Mouse (Mus musculus) urinary bladder, adult 18-20 months (tissue): Measurements from ENCODE around the gene Gm9821.

ENCODE experiments used
- DNase-seq, 2 experiments: peaks; one replicate each; pipeline ENCODE4 v3.0.0; 2022; ENCODE audit warnings: low spot score in 2 of 2, mixed read lengths in 2 of 2

Gene Gm9821

DNA sequence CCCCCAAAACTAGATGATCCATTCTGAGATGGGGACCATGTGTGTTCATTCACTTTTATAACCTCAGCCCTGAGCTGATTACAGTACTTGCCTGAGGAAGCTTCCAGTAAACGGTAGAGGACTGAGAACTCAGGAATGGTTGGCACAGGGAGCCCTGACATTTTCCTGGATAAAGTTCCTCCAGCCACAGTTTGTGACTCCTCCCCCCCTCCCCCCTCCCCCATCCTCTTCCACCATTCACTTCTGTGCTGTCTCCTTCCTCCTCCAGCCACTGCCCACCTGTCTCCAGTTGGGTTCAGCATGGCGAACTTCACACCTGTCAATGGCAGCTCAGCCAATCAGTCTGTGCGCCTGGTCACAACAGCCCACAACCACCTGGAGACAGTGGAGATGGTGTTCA, 18.6 kb upstream of the Gm9821 start, which contains the start of gene Chrm4:
Gene Chrm4 (plus strand): TSS at position 301 of the 400 bp plus-strand sequence.
- DNase-seq = no peak

- DNase-seq = peak in 1 of 2 experiments; percentile 38
Observed at GRCm38 (mm10) chr2:91927826-91928533, 17.5 kb upstream of the Gm9821 start.

DNA sequence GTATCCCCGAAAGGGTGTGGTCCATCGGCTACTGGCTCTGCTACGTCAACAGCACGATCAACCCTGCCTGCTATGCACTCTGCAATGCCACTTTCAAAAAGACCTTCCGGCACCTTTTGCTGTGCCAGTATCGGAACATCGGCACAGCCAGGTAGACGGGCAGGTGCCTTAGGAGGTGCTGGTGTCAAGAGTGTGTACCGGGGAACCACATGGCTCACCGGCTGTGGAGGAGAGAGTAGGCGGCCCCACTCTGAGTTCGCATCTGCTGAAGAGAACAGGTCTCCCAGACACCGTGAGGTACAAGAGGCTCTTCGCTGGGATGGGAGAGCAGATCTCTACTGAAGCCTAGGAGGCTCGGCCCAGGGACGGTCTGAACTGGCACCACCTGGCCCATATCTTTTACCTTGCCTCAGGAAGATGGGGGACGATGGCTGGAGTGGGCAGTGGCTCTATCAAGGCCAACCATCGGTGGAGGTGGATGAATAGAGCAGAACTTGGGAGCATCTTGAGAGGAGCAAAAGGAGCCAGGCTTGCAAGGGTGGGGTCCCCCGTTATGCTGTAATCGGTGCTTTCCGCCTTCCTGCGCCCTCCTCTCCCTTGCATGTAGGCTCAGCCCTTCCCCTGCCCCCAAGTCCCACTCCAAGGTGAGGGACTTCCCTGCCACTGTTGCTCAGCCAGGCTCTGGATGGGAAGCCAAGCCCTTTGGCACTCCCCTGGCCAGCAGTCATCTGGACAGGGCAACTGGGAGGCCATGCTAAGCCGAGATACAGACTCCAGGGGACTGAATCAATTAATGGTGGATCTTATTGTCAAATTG, 16.8 kb upstream of the Gm9821 start:
- no peak for DNase-seq

GRCm38 (mm10) chr2:91929455-91929854, 16.0 kb upstream of the Gm9821 start:
- no peak for DNase-seq

- DNase-seq = no peak
Observed at GRCm38 (mm10) chr2:91929936-91930335, 15.6 kb upstream of the Gm9821 start.

DNA sequence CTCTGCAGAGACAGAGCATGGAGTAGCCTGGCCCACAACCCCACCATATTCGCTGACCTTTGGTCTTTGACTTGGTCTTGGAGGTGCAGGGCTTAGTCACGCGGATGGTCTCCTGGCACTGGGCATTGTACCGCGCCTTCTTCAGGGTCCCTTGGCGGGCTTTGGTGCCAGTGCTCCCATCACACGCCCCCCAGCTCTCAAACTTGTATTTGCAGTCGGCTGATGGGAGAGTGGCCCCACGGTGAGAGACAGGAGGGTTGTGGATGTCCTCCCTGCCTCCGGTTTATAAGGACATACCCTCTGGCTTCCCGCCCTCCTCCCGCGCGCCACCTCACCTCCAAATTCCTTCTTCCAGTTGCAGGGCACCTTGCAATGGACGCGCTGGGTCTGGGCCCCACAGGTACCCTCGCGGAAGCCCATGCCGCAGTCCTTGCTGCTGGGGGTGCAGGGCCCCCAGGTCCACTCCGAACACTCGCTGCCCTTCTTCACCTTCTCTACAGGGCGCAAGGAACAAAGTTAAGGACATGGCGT, 14.7 kb upstream of the Gm9821 start:
- DNase-seq = no peak

- no peak for DNase-seq
Observed at GRCm38 (mm10) chr2:91931328-91932159, 14.0 kb upstream of the Gm9821 start.

DNA sequence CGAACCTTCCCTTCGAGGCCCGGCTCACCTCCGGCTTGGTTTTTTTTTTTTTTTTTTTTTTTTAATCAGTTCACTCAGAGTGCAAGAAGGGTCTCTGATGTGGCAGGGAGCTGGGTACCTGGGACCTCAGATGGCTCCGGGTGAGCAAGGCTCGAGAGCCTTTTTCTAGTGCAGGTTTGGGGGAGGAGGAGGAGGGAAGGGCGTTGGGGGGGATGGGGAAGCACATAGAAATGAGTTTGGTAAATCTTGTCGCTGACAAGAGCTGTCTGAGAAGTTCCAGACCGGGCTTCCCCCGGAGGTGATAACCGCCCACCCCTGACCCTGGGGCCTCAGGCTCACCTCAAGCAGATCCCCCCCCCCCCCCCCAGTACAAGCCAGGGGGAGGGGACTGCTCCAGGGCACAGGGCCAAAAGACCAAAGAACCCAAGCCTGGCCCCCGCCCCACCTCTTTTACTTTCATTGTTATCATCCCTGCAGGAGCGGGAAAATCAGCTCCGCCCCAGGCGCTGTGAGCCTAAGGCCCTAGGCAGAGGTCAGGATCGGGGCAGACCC, 13.3 kb upstream of the Gm9821 start, which contains the start of gene Mdk:
Gene Mdk (minus strand): TSS at position 138 of the 552 bp plus-strand sequence.
- DNase-seq = no peak

GRCm38 (mm10) chr2:91932737-91933350, 12.7 kb upstream of the Gm9821 start:
- no peak for DNase-seq

DNA sequence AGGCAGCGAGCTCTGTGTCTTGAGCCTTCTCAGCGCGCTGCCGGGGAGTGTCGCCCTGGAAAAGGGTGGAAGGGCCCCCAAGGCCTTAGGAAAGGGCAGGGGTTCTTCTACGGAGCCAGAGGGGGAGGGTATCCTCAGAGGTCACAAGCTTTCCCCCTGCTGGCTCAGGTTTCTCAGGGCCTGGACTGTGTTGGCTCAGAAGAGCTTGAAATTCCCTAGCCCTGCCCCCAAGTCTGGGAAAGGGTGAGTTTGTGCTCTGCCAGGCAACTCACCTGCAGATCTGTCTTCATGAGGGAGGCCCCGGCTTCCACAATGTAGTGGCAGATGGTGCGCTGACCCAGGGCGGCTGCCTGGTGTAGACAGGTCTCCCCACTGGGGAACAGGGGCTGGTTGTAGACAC, 12.0 kb upstream of the Gm9821 start:
- DNase-seq = no peak

DNA sequence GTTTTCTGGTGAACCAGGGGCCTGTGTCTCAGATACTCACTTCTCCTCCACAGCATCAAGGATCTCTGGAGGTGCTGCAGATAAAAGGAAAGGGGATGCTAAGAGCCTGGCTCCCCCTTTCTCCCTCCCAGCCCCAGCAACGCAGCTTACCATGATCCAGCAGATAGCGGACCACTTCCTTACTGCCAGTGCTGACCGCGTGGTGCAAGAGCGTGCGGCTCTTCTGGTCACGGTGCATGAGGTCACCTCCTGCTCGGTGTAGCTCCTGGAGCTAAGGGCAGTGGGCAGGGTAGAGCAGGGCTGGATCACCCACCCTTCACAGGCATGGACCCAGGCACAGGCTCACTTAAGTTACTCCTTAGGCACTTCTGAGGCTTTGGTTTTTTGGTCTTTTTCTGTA, 11.5 kb upstream of the Gm9821 start:
- DNase-seq = no peak

- no peak for DNase-seq
Observed at GRCm38 (mm10) chr2:91934826-91935525, 10.5 kb upstream of the Gm9821 start.

GRCm38 (mm10) chr2:91936154-91936553, 9.3 kb upstream of the Gm9821 start:
- no peak for DNase-seq

DNA sequence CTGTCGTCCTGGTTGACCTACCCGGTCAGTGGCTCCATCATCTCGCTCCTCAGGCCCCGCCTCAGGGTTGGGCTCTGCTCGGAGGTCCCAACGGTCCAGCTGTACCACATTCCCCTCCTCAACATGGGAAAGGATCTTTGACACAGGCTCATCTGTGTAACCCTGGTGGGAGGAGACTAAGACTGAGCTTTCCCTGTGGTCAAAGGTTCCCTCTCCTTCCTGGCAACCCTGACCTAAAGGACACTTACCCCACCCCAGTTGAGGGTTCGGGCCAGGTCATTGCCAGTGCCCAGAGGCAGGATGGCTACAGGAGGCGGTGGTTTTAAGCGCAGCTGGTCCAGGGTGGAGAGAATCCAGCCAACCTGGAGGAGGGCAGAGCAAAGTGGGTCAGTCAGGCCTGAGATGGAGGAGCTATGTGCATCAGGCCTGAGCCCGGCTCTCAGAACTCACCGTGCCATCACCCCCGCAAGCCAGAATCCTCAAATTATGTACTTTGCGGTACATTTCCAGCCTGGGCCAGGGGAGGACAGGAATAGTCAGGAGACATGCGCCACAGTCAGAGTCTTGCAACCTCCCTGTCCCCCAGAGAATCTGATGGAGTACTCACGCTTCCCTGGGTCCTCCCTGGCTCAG, 6.1 kb upstream of the Gm9821 start:
- no peak for DNase-seq

- DNase-seq = no peak
Observed at GRCm38 (mm10) chr2:91942356-91942755, 3.1 kb upstream of the Gm9821 start.

GRCm38 (mm10) chr2:91944170-91944950, 1.1 kb upstream of the Gm9821 start:
- peak in 1 of 2 experiments; percentile 60 for DNase-seq

DNA sequence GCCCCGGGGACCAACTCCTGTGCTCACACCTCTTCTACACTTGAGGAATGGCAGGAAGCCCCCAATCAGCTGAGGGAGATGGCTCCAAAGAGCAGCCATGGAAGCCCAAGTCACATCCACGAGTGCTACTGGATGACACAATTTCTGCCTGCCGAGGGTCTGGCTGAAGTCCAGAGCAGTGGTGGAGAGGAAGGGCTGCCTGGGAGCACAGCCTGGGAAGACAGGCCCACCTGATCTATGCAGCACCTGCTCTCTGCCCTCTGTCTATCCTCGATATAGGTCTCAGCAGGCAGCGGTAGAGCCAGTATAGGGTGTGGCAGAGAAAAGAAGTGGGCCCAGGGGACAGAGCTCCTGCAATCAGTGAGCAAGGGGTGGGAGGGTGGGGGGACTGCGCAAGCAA, 1.3 kb downstream of the Gm9821 start:
- DNase-seq = no peak

DNA sequence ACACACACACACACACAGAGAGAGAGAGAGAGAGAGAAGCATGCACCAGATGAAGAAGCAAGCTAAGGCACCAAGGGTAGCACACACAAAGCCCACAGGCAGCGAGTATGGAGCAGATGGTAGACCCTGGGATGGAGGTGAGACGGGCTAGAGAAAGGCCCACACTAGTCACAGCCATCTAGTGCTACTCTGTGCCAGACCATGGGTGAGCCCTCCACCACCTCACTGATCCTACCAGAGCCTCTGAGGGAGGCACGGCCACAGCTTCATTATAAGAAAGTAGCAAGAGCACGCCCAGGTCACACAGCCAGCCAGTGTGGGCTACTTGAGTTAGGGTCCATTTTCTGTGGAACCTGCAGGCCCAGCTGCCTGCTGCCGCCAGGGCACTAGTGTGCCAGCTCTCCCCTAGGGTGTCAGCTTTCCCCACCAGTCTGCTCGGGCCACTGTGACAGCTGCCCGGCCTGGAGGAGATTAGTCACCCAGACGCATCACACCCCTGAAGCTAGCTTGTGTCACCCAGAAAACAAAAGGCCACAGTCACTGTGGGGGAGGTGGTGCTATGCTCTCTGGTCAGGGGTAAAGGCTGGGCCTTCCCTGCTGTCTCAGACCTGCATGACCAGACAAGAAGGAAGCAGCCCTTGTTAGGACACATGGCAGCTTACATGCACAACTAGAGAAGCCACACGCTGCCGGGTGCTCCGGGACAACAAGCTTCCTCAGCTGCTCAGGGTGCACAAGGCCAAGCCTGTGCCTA, 2.1 kb downstream of the Gm9821 start:
- peak in 1 of 2 experiments; percentile 44 for DNase-seq
